ENCODE assay signal across 40 mouse cellular contexts in the genomic region with DNA sequence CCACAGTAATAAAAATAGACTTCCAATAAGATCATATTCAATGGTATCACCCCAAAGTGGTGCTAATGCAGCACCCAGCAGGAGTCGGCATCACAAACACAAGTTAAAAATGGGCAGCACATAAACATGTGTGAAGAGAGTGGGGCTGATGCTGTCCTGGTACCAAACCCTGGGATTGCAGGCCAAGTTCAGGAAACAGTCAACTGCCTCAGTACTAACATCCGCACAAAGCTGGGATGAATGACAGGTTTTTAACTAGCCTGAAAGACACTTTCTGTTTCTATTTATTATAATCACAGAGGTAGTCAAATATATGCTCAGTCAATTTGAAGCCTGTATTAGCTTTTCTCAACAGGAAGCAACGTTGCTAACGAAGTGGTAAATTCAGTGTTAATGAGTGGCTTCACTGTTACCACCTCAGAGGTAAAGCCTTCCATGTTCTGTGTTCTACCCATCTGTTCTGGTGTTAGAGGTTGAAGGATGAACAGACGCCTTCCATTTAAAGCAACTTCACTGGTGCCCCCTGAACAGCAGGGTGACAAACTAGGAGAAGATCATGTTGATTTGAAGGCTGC. TPM values are rescaled to one million over a fixed set of nuclear protein-coding genes. Genes with fewer than 3 reads are reported as not detected.
A peak's percentile ranks its signal among the peaks of the same experiment; 100 is the strongest.
DNase-seq lines count a peak whose midpoint lies in the region; ATAC-seq and TF ChIP-seq lines count a peak whose summit lies in the region.
"Had no signal": no experiment of that assay in that cellular context is flagged by ENCODE, and none has a peak within 500 bp of the region (broad histone marks: within the 10 kb centered on the region; RNA-seq: fewer than 3 reads in every experiment).

No protein-coding gene starts in this region.

- H3K4me3 ChIP-seq in midbrain, postnatal 0 days (ENCODE audit: low read depth, low read length): no peak overlapping the region
- H3K4me3 ChIP-seq in midbrain, embryonic 15.5 days: no peak overlapping the region
- no peak overlapping the region for H3K4me3 ChIP-seq in forebrain, embryonic 13.5 days
- H3K4me3 ChIP-seq: embryonic facial prominence, embryonic 10.5 days; embryonic facial prominence, embryonic 15.5 days; gastrocnemius, adult 2 months; hindbrain, embryonic 13.5 days; kidney, embryonic 15.5 days; limb, embryonic 12.5 days; liver, embryonic 15.5 days had no signal

- no peak overlapping the region for H3K9ac ChIP-seq in midbrain, postnatal 0 days (replicated peaks; ENCODE audit: low read length, poor library complexity, severe bottlenecking)
- H3K9ac ChIP-seq in midbrain, embryonic 15.5 days: no peak overlapping the region
- H3K9ac ChIP-seq in forebrain, embryonic 13.5 days: no peak overlapping the region
- H3K9ac ChIP-seq: embryonic facial prominence, embryonic 15.5 days; hindbrain, embryonic 13.5 days; kidney, embryonic 15.5 days; limb, embryonic 12.5 days; liver, embryonic 15.5 days had no signal

- WGBS in midbrain, postnatal 0 days: 56% methylated on average over 5 of the region's 5 CpGs
- 56% methylated on average over 5 of the region's 5 CpGs for WGBS in midbrain, embryonic 15.5 days
- 34% methylated on average over 5 of the region's 5 CpGs for WGBS in forebrain, embryonic 13.5 days

- H3K9me3 ChIP-seq in midbrain, postnatal 0 days (ENCODE audit: low read length): no peaks in the 10 kb centered on the region
- no peaks in the 10 kb centered on the region for H3K9me3 ChIP-seq in midbrain, embryonic 15.5 days
- H3K9me3 ChIP-seq in forebrain, embryonic 13.5 days (replicated peaks): no peaks in the 10 kb centered on the region
- H3K9me3 ChIP-seq: embryonic facial prominence, embryonic 10.5 days; embryonic facial prominence, embryonic 15.5 days; hindbrain, embryonic 13.5 days; kidney, embryonic 15.5 days; limb, embryonic 12.5 days; liver, embryonic 15.5 days had no signal

- no peak for ATAC-seq in midbrain, postnatal 0 days (ENCODE audit: low FRiP score)
- ATAC-seq in midbrain, embryonic 15.5 days (replicated peaks): no peak
- ATAC-seq in forebrain, embryonic 13.5 days: peak; percentile 88
- ATAC-seq: Patski had no signal

- peaks cover 21% of the 10 kb centered on the region; the same call in 1 of the 2 replicates for H3K36me3 ChIP-seq in midbrain, postnatal 0 days (ENCODE audit: insufficient read depth, low read length)
- peaks cover 4% of the 10 kb centered on the region; the same call in 1 of the 2 replicates for H3K36me3 ChIP-seq in midbrain, embryonic 15.5 days (replicated peaks)
- peaks cover 30% of the 10 kb centered on the region for H3K36me3 ChIP-seq in forebrain, embryonic 13.5 days (ENCODE audit: poor library complexity, severe bottlenecking)

- DNase-seq in cerebellum, postnatal 10 days: peak; percentile 36 to 66
- no peak for DNase-seq in cerebellum, adult 11 months
- peak; percentile 26 for DNase-seq in midbrain, postnatal 0 days (ENCODE audit: low spot score)
- DNase-seq in induced T-regulatory cell, adult 2 months (ENCODE audit: low read depth): peak; percentile 23
- DNase-seq in thymus, postnatal 4 days: no peak
- DNase-seq in adipocyte (ENCODE audit: low spot score): no peak
- DNase-seq: adrenal gland, postnatal 25 days; gastrocnemius, adult 2 months; gastrocnemius, postnatal 36 days; heart, adult 18-20 months; heart, postnatal 36 days; kidney, adult 18-20 months; kidney, postnatal 4 days; layer of hippocampus, adult 9-11 months; lung, postnatal 36 days; right cerebral cortex, adult 18-20 months; spleen, adult 18-20 months; thymus, postnatal 14 days had no signal

- H3K27ac ChIP-seq in midbrain, postnatal 0 days (ENCODE audit: low read depth, low read length): no peak overlapping the region
- no peak overlapping the region for H3K27ac ChIP-seq in midbrain, embryonic 15.5 days
- no peak overlapping the region for H3K27ac ChIP-seq in forebrain, embryonic 13.5 days
- H3K27ac ChIP-seq: embryonic facial prominence, embryonic 10.5 days; embryonic facial prominence, embryonic 15.5 days; gastrocnemius, adult 2 months; hindbrain, embryonic 13.5 days; kidney, embryonic 15.5 days; limb, embryonic 12.5 days; liver, embryonic 15.5 days had no signal

- TF ChIP-seq CTCF in midbrain, postnatal 0 days (IDR thresholded peaks at IDR 0.05): no peak

- H3K4me1 ChIP-seq in midbrain, postnatal 0 days (ENCODE audit: insufficient read depth, low read length): no peaks in the 10 kb centered on the region
- no peaks in the 10 kb centered on the region for H3K4me1 ChIP-seq in midbrain, embryonic 15.5 days
- H3K4me1 ChIP-seq in forebrain, embryonic 13.5 days: peaks cover 16% of the 10 kb centered on the region
- H3K4me1 ChIP-seq: embryonic facial prominence, embryonic 10.5 days; embryonic facial prominence, embryonic 15.5 days; hindbrain, embryonic 13.5 days had no signal

- H3K4me2 ChIP-seq in midbrain, postnatal 0 days (ENCODE audit: low read depth, low read length, poor library complexity, severe bottlenecking): no peak overlapping the region
- H3K4me2 ChIP-seq in midbrain, embryonic 15.5 days: no peak overlapping the region
- H3K4me2 ChIP-seq in forebrain, embryonic 13.5 days: no peak overlapping the region
- H3K4me2 ChIP-seq: embryonic facial prominence, embryonic 15.5 days; heart, embryonic 11.5 days; hindbrain, embryonic 13.5 days; kidney, embryonic 15.5 days; limb, embryonic 12.5 days; liver, embryonic 15.5 days; midbrain, embryonic 11.5 days had no signal

- no peaks in the 10 kb centered on the region for H3K27me3 ChIP-seq in midbrain, postnatal 0 days (ENCODE audit: insufficient read depth, low read length)
- H3K27me3 ChIP-seq in midbrain, embryonic 15.5 days (replicated peaks): no peaks in the 10 kb centered on the region
- no peaks in the 10 kb centered on the region for H3K27me3 ChIP-seq in forebrain, embryonic 13.5 days
- H3K27me3 ChIP-seq: embryonic facial prominence, embryonic 15.5 days; hindbrain, embryonic 13.5 days; kidney, embryonic 15.5 days; limb, embryonic 12.5 days; liver, embryonic 15.5 days; Patski had no signal

RNA-seq across cellular contexts. Expression of a gene that starts 31.4 kb away (rescaled TPM):
- not detected in 2 replicates for total RNA-seq in midbrain, postnatal 0 days (2014; rRNA removed)
- polyA plus RNA-seq in midbrain, postnatal 0 days (2015; fragmentation: Nextera tagmentation; extraction: Ambion mirVana): not detected in 2 replicates
- polyA plus RNA-seq in midbrain, embryonic 15.5 days (2015; fragmentation: Nextera tagmentation; extraction: Ambion mirVana): not detected in 2 replicates
- polyA plus RNA-seq in forebrain, embryonic 13.5 days (2015; fragmentation: Nextera tagmentation; extraction: Ambion mirVana): not detected in 2 replicates
- total RNA-seq: adrenal gland, adult 18-20 months; adrenal gland, postnatal 25 days; gastrocnemius, adult 2 months; gastrocnemius, postnatal 36 days; heart, adult 18-20 months; heart, postnatal 36 days; left cerebral cortex, postnatal 14 days; liver, adult 2 months; megakaryocyte, adult 5-6 weeks; MEL had no signal
- polyA plus RNA-seq: cortical plate, adult 2 months; embryonic facial prominence, embryonic 10.5 days; embryonic facial prominence, embryonic 15.5 days; heart, embryonic 11.5 days; heart, embryonic 16.5 days; hindbrain, embryonic 13.5 days; intestine, embryonic 14.5 days; kidney, embryonic 15.5 days; limb, embryonic 12.5 days; liver, adult 2 months; liver, embryonic 15.5 days; lung, embryonic 16.5 days; midbrain, embryonic 11.5 days; neural tube, embryonic 14.5 days; Patski; stomach, embryonic 16.5 days had no signal

RNA-seq across cellular contexts. Expression of a gene that starts 56.8 kb away (rescaled TPM):
- total RNA-seq in midbrain, postnatal 0 days (2014; rRNA removed): 89.7 and 119 TPM in 2 replicates
- polyA plus RNA-seq in midbrain, postnatal 0 days (2015; fragmentation: Nextera tagmentation; extraction: Ambion mirVana): 64.9 and 72.2 TPM in 2 replicates
- 68.1 and 69.6 TPM in 2 replicates for polyA plus RNA-seq in midbrain, embryonic 15.5 days (2015; fragmentation: Nextera tagmentation; extraction: Ambion mirVana)
- 85.2 and 88.5 TPM in 2 replicates for polyA plus RNA-seq in forebrain, embryonic 13.5 days (2015; fragmentation: Nextera tagmentation; extraction: Ambion mirVana)

Comparison
In these comparisons a context has a peak if more than half of its experiments do, and no peak if none do; other contexts are left out.
1. DNase-seq: peak in cerebellum, postnatal 10 days (2 of 2), midbrain, postnatal 0 days (single experiment) and induced T-regulatory cell, adult 2 months (single experiment); none in cerebellum, adult 11 months (single experiment), thymus, postnatal 4 days (single experiment) and adipocyte (single experiment).